Mouse (Mus musculus): ENCODE data around the gene Ccdc105.

Gene Ccdc105

GRCm38 (mm10) chr10:78714129-78714528 lies 38.7 kb downstream of the Ccdc105 start:
- no peak for DNase-seq

GRCm38 (mm10) chr10:78710706-78711105 lies 42.2 kb downstream of the Ccdc105 start:
- no peak for DNase-seq

GRCm38 (mm10) chr10:78700881-78701280 lies 52.0 kb downstream of the Ccdc105 start:
- DNase-seq, result no peak

All from lung, postnatal 36 days (tissue).